Mouse (Mus musculus) MEL (cell line): ENCODE data around the gene Slc9b2. TPM values are rescaled to one million over a fixed set of nuclear protein-coding genes. Genes with fewer than 3 reads are reported as not detected.

Source experiments
- DNase-seq: peaks from one replicate; pipeline ENCODE4 v3.0.0; 2011; ENCODE audit warnings: low read depth, low spot score
- H3K27ac ChIP-seq: 2 replicates; pipeline ENCODE4 v1.5.1; 2012; ENCODE audit warnings: low read depth, mild to moderate bottlenecking, control low read depth, low read length, moderate library complexity; ENCODE audit not compliant: control insufficient read depth
- H3K27me3 ChIP-seq, 2 experiments: fragments of 150-350 bp in 1 of 2; sonication (generic) in 1 of 2; 2 replicates each; pipeline ENCODE4 v1.6.1; 2012; ENCODE audit warnings: low read length in 2 of 2, mild to moderate bottlenecking in 2 of 2, improper control_type of control experiment in 1 of 2, moderate library complexity in 1 of 2; ENCODE audit not compliant: insufficient read depth in 2 of 2, control insufficient read depth in 1 of 2
- H3K36me3 ChIP-seq, 2 experiments: 2 replicates each; pipeline ENCODE4 v1.6.1; 2012 to 2014; ENCODE audit warnings: low read length in 2 of 2, improper control_type of control experiment in 1 of 2, inconsistent platforms in 1 of 2, mild to moderate bottlenecking in 1 of 2; ENCODE audit not compliant: insufficient read depth in 2 of 2, control insufficient read depth in 1 of 2
- H3K4me1 ChIP-seq, 2 experiments: fragments of 150-350 bp in 1 of 2; sonication (generic) in 1 of 2; 2 replicates each; pipeline ENCODE4 v1.6.1; 2012; ENCODE audit warnings: low read length in 2 of 2, improper control_type of control experiment in 1 of 2, mild to moderate bottlenecking in 1 of 2; ENCODE audit not compliant: insufficient read depth in 2 of 2, control insufficient read depth in 1 of 2
- H3K4me3 ChIP-seq, 2 experiments: fragments of 150-350 bp in 1 of 2; sonication (generic) in 1 of 2; 2 replicates each; pipeline ENCODE4 v1.5.1; 2012; ENCODE audit warnings: low read depth in 2 of 2, low read length in 2 of 2, mild to moderate bottlenecking in 2 of 2, moderate library complexity in 2 of 2, control low read depth in 1 of 2, improper control_type of control experiment in 1 of 2; ENCODE audit not compliant: control insufficient read depth in 1 of 2, insufficient read depth in 1 of 2
- H3K79me2 ChIP-seq: 2 replicates; pipeline ENCODE4 v1.6.1; 2012; ENCODE audit warnings: mild to moderate bottlenecking, low read length, moderate library complexity; ENCODE audit not compliant: control insufficient read depth, poor library complexity, insufficient read depth
- H3K9ac ChIP-seq: 2 replicates; pipeline ENCODE4 v1.6.1; 2012; ENCODE audit warnings: low read depth, mild to moderate bottlenecking, control low read depth, low read length, moderate library complexity; ENCODE audit not compliant: control insufficient read depth, poor library complexity, severe bottlenecking
- H3K9me3 ChIP-seq: fragments of 150-350 bp; sonication (generic); replicated peaks from 2 replicates; pipeline ENCODE4 v1.6.1; 2012; ENCODE audit warnings: mild to moderate bottlenecking, low read length, improper control_type of control experiment, moderate library complexity; ENCODE audit not compliant: insufficient read depth
- BHLHE40 ChIP-seq: IDR thresholded peaks from 2 replicates; pipeline ENCODE4 v1.6.1; 2012; ENCODE audit warnings: low read depth, mild to moderate bottlenecking, inconsistent platforms, low read length, improper control_type of control experiment, borderline replicate concordance
- CHD2 ChIP-seq: IDR thresholded peaks from 2 replicates; pipeline ENCODE4 v1.6.1; 2011; ENCODE audit warnings: low read length, improper control_type of control experiment
- E2F4 ChIP-seq: IDR thresholded peaks from 2 replicates; pipeline ENCODE4 v1.6.1; 2011; ENCODE audit warnings: low read depth, low read length, improper control_type of control experiment, borderline replicate concordance
- ELF1 ChIP-seq: IDR thresholded peaks from 2 replicates; pipeline ENCODE4 v1.6.1; 2014; ENCODE audit warnings: low read depth, mild to moderate bottlenecking, inconsistent platforms, low read length, improper control_type of control experiment, moderate library complexity
- ETS1 ChIP-seq: IDR thresholded peaks from 2 replicates; pipeline ENCODE4 v1.6.1; 2012; ENCODE audit warnings: low read depth, mild to moderate bottlenecking, inconsistent platforms, low read length, improper control_type of control experiment, moderate library complexity
- GABPA ChIP-seq: IDR thresholded peaks from 2 replicates; pipeline ENCODE4 v1.6.1; 2012; ENCODE audit warnings: low read depth, mild to moderate bottlenecking, inconsistent platforms, low read length, improper control_type of control experiment, moderate library complexity
- GATA1 ChIP-seq: IDR thresholded peaks from 2 replicates; pipeline ENCODE4 v1.6.1; 2011; ENCODE audit warnings: low read depth, low read length, improper control_type of control experiment
- HCFC1 ChIP-seq: IDR thresholded peaks from 2 replicates; pipeline ENCODE4 v1.6.1; 2012; ENCODE audit warnings: low read depth, mild to moderate bottlenecking, inconsistent platforms, low read length, improper control_type of control experiment, moderate library complexity
- KAT2A ChIP-seq: conservative IDR thresholded peaks from 2 replicates; pipeline ENCODE4 v1.6.1; 2012; ENCODE audit warnings: low read depth, low read length, improper control_type of control experiment, inconsistent platforms
- MAFK ChIP-seq: IDR thresholded peaks from 2 replicates; pipeline ENCODE4 v1.6.1; 2011; ENCODE audit warnings: low read depth, mild to moderate bottlenecking, low read length, improper control_type of control experiment, borderline replicate concordance
- MAZ ChIP-seq: IDR thresholded peaks from 2 replicates; pipeline ENCODE4 v1.6.1; 2012; ENCODE audit warnings: low read depth, mild to moderate bottlenecking, inconsistent platforms, low read length, improper control_type of control experiment
- MEF2A ChIP-seq: IDR thresholded peaks from 2 replicates; pipeline ENCODE4 v1.6.1; 2014; ENCODE audit warnings: low read depth, mild to moderate bottlenecking, inconsistent platforms, low read length, improper control_type of control experiment; ENCODE audit not compliant: poor library complexity, insufficient replicate concordance, severe bottlenecking; ENCODE audit errors: extremely low read depth
- MXI1 ChIP-seq: IDR thresholded peaks from 2 replicates; pipeline ENCODE4 v1.6.1; 2011; ENCODE audit warnings: mild to moderate bottlenecking, low read depth, low read length, improper control_type of control experiment
- NRF1 ChIP-seq: IDR thresholded peaks from 2 replicates; pipeline ENCODE4 v1.6.1; 2014; ENCODE audit warnings: low read depth, mild to moderate bottlenecking, inconsistent platforms, low read length, improper control_type of control experiment, moderate library complexity; ENCODE audit not compliant: poor library complexity, insufficient read depth, severe bottlenecking
- POLR2AphosphoS2 ChIP-seq: IDR thresholded peaks from 2 replicates; pipeline ENCODE4 v1.6.1; 2011; ENCODE audit warnings: low read length, improper control_type of control experiment
- POLR2AphosphoS5 ChIP-seq: IDR thresholded peaks from 2 replicates; pipeline ENCODE4 v1.6.1; 2012; ENCODE audit warnings: low read depth, borderline replicate concordance, mild to moderate bottlenecking, inconsistent platforms, low read length, moderate library complexity, mixed read lengths
- TAL1 ChIP-seq: IDR thresholded peaks from 2 replicates; pipeline ENCODE4 v1.6.1; 2012; ENCODE audit warnings: mild to moderate bottlenecking, inconsistent platforms, low read length, moderate library complexity, mixed read lengths
- UBTF ChIP-seq: IDR thresholded peaks from 2 replicates; pipeline ENCODE4 v1.6.1; 2012; ENCODE audit warnings: low read depth, mild to moderate bottlenecking, inconsistent platforms, low read length, improper control_type of control experiment, moderate library complexity, borderline replicate concordance; ENCODE audit not compliant: insufficient read depth
- USF1 ChIP-seq: IDR thresholded peaks from 2 replicates; pipeline ENCODE4 v1.6.1; 2014; ENCODE audit warnings: low read depth, mild to moderate bottlenecking, inconsistent platforms, low read length, improper control_type of control experiment, moderate library complexity
- USF2 ChIP-seq, 2 experiments: IDR thresholded peaks; 2 replicates each; pipeline ENCODE4 v1.6.1; 2011 to 2012; ENCODE audit warnings: improper control_type of control experiment in 2 of 2, low read length in 2 of 2, borderline replicate concordance in 1 of 2, inconsistent platforms in 1 of 2, low read depth in 1 of 2, mild to moderate bottlenecking in 1 of 2; ENCODE audit not compliant: insufficient read depth in 1 of 2
- ZMIZ1 ChIP-seq: IDR thresholded peaks from 2 replicates; pipeline ENCODE4 v1.6.1; 2012; ENCODE audit warnings: low read depth, mild to moderate bottlenecking, inconsistent platforms, low read length, improper control_type of control experiment, moderate library complexity
- ZNF384 ChIP-seq: IDR thresholded peaks from 2 replicates; pipeline ENCODE4 v1.6.1; 2012; ENCODE audit warnings: low read depth, mild to moderate bottlenecking, inconsistent platforms, low read length, improper control_type of control experiment
- polyA plus RNA-seq, 2 experiments: library from polyadenylated mRNA; stranded (reverse) in 1 of 2; unstranded in 1 of 2; fragments of >175 nt in 1 of 2; fragments of >200 nt in 1 of 2; gene quantifications; 2 replicates each; pipeline versions ENCODE4 v1.2.1 to v1.2.4; 2012; ENCODE audit warnings: low replicate concordance in 2 of 2, low read depth in 1 of 2; ENCODE audit not compliant: insufficient read length in 2 of 2, insufficient read depth in 1 of 2, missing spikeins in 1 of 2
- total RNA-seq: library from RNA; depleted of rRNA; stranded (reverse); fragments of 300-350 nt; gene quantifications from 2 replicates; pipeline ENCODE4 v1.2.3, GENCODE M21; 2012

Slc9b2 gene
- total and polyA plus RNA-seq, 3 experiments, result 1.0 to 1.3 TPM; not detected in 1

GRCm38 (mm10) chr3:135273047-135273446 lies 34.5 kb upstream of the Slc9b2 start:
- Histone ChIP-seq H3K27ac (no peak overlapping the region), H3K4me3 (no peak overlapping the region), H3K79me2 (no peaks in the 10 kb centered on the region), H3K4me1 (no peaks in the 10 kb centered on the region), H3K9me3 (no peaks in the 10 kb centered on the region), H3K36me3 (peaks cover 0 to 3% of the 10 kb centered on the region in 2 experiments; a peak in 2 of 4 replicates), H3K9ac (no peak overlapping the region), H3K27me3 (no peaks in the 10 kb centered on the region)
- TF ChIP-seq MEF2A (no peak), USF2 (IDR thresholded peaks at IDR 0.05; ENCODE audit: borderline replicate concordance in 1 of 2, insufficient read depth in 1 of 2, low read depth in 1 of 2, low read length in 2 of 2) (no peak), USF1 (no peak), ZMIZ1 (no peak), POLR2AphosphoS2 (no peak), E2F4 (no peak), ZNF384 (no peak), BHLHE40 (no peak), TAL1 (no peak), KAT2A (no peak), MAZ (no peak)
- no peak for DNase-seq

GRCm38 (mm10) chr3:135280160-135280559 lies 27.3 kb upstream of the Slc9b2 start:
- Histone ChIP-seq H3K4me3 (no peak overlapping the region), H3K9ac (no peak overlapping the region), H3K36me3 (no peaks in the 10 kb centered on the region), H3K9me3 (no peaks in the 10 kb centered on the region), H3K27me3 (no peaks in the 10 kb centered on the region), H3K4me1 (no peaks in the 10 kb centered on the region), H3K79me2 (no peaks in the 10 kb centered on the region), H3K27ac (no peak overlapping the region)
- DNase-seq, result no peak
- TF ChIP-seq POLR2AphosphoS5 (no peak), ETS1 (no peak), GABPA (no peak), ZMIZ1 (no peak), CHD2 (no peak), USF1 (no peak), TAL1 (no peak), UBTF (no peak), HCFC1 (no peak), USF2 (IDR thresholded peaks at IDR 0.05; ENCODE audit: borderline replicate concordance in 1 of 2, insufficient read depth in 1 of 2, low read depth in 1 of 2, low read length in 2 of 2) (no peak), MXI1 (no peak), MEF2A (no peak), GATA1 (no peak), MAFK (no peak), ELF1 (no peak), NRF1 (no peak)
